Comparison of ENCODE assay signal across 12 mouse cellular contexts in genomic region chr6:114719100-114719499, GRCm38 (mm10).
A peak's percentile ranks its signal among the peaks of the same experiment; 100 is the strongest.
DNase-seq lines count a peak whose midpoint lies in the region; ATAC-seq lines count a peak whose summit lies in the region.
"Had no signal": no experiment of that assay in that cellular context is flagged by ENCODE, and none has a peak within 500 bp of the region (broad histone marks: within the 10 kb centered on the region; RNA-seq: fewer than 3 reads in every experiment).

No protein-coding gene starts in this region.

- DNase-seq in heart, postnatal 4 days: no peak
- DNase-seq in left cerebral cortex, adult 11 months (ENCODE audit: low spot score): peak; percentile 47
- no peak for DNase-seq in left cerebral cortex, postnatal 4 days
- DNase-seq in brain, adult 2 months (ENCODE audit: low read depth, low spot score): peak; percentile 88
- no peak for DNase-seq in gastrocnemius, postnatal 10 days
- DNase-seq in liver: no peak
- DNase-seq: cerebellum, postnatal 25 days; lung, postnatal 14 days; thymus, postnatal 36 days had no signal

- WGBS in heart, embryonic 11.5 days (ENCODE audit: insufficient replicate concordance): 41% methylated on average over 5 of the region's 5 CpGs
- WGBS in hindbrain, embryonic 16.5 days: 33% methylated on average over 5 of the region's 5 CpGs

- no peaks in the 10 kb centered on the region for H3K27me3 ChIP-seq in heart, embryonic 11.5 days (ENCODE audit: control insufficient read depth, insufficient read depth, low read length)
- H3K27me3 ChIP-seq in hindbrain, embryonic 16.5 days (replicated peaks; ENCODE audit: control insufficient read depth, insufficient read depth, low read length): no peaks in the 10 kb centered on the region
- H3K27me3 ChIP-seq: Patski had no signal

- H3K9me3 ChIP-seq in heart, embryonic 11.5 days (replicated peaks; ENCODE audit: control insufficient read depth, low read length): no peaks in the 10 kb centered on the region
- no peaks in the 10 kb centered on the region for H3K9me3 ChIP-seq in hindbrain, embryonic 16.5 days (ENCODE audit: control insufficient read depth, low read length)

- no peak overlapping the region for H3K9ac ChIP-seq in heart, embryonic 11.5 days (ENCODE audit: low read depth, low read length)
- H3K9ac ChIP-seq in hindbrain, embryonic 16.5 days (ENCODE audit: low read depth, low read length): no peak overlapping the region

- no peaks in the 10 kb centered on the region for H3K36me3 ChIP-seq in heart, embryonic 11.5 days (ENCODE audit: control insufficient read depth, insufficient read depth, low read length)
- H3K36me3 ChIP-seq in hindbrain, embryonic 16.5 days (ENCODE audit: control insufficient read depth, insufficient read depth, low read length): no peaks in the 10 kb centered on the region

- peaks cover 31% of the 10 kb centered on the region for H3K4me1 ChIP-seq in heart, embryonic 11.5 days (ENCODE audit: control insufficient read depth, insufficient read depth, low read length)
- H3K4me1 ChIP-seq in hindbrain, embryonic 16.5 days (ENCODE audit: control insufficient read depth, insufficient read depth, low read depth, low read length): peaks cover 19% of the 10 kb centered on the region

- no peak overlapping the region for H3K4me3 ChIP-seq in heart, embryonic 11.5 days (ENCODE audit: low read depth, low read length)
- no peak overlapping the region for H3K4me3 ChIP-seq in hindbrain, embryonic 16.5 days (ENCODE audit: low read length)

- H3K27ac ChIP-seq in heart, embryonic 11.5 days (ENCODE audit: low read depth, low read length): peak overlapping the region; percentile 6; the same call in 1 of the 2 replicates
- H3K27ac ChIP-seq in hindbrain, embryonic 16.5 days (ENCODE audit: low read depth, low read length): peak overlapping the region; percentile 60

- H3K4me2 ChIP-seq in heart, embryonic 11.5 days: no peak overlapping the region; the same call in 1 of the 2 replicates
- H3K4me2 ChIP-seq in hindbrain, embryonic 16.5 days (ENCODE audit: low read length): no peak overlapping the region

- intact Hi-C loops in left cerebral cortex, postnatal 4 days (cut with DNase I): no loop called here

- ATAC-seq in heart, embryonic 11.5 days (replicated peaks; ENCODE audit: insufficient number of reproducible peaks, low FRiP score, low TSS enrichment): no peak
- ATAC-seq in hindbrain, embryonic 16.5 days: 0 out of 2 replicates have a peak, but pooled peaks have one; percentile 22
- ATAC-seq: Patski had no signal

Comparison
In these comparisons a context has a peak if more than half of its experiments do, and no peak if none do; other contexts are left out.
1. DNase-seq: peak in left cerebral cortex, adult 11 months (single experiment) and brain, adult 2 months (single experiment); none in heart, postnatal 4 days (single experiment), left cerebral cortex, postnatal 4 days (single experiment), gastrocnemius, postnatal 10 days (single experiment) and liver (single experiment).